Mouse (Mus musculus) lung, embryonic 14.5 days (tissue): ENCODE measurements around the gene Grk1. TPM values are rescaled to one million over a fixed set of nuclear protein-coding genes. Genes with fewer than 3 reads are reported as not detected.
A peak's percentile ranks its signal among the peaks of the same experiment; 100 is the strongest.

ENCODE experiments used
- ATAC-seq: fragments of 200-750 bp; cut with Nextera tagmentation; 2 replicates; pipeline ENCODE4 v1.8.0; 2017; ENCODE audit warnings: mild to moderate bottlenecking, moderate TSS enrichment, moderate library complexity; ENCODE audit not compliant: insufficient read depth
- DNase-seq: peaks from one replicate; pipeline ENCODE4 v3.0.0-alpha.2; 2015
- H3K27ac ChIP-seq: fragments of 300-500 bp; sonication (generic); 2 replicates; pipeline ENCODE4 v1.5.1; 2014; ENCODE audit warnings: low read depth, mild to moderate bottlenecking, moderate library complexity
- H3K27me3 ChIP-seq: fragments of 300-500 bp; sonication (generic); 2 replicates; pipeline ENCODE4 v1.6.1; 2014; ENCODE audit warnings: low read length, control low read depth; ENCODE audit not compliant: insufficient read depth
- H3K36me3 ChIP-seq: fragments of 300-500 bp; sonication (generic); 2 replicates; pipeline ENCODE4 v1.6.1; 2014; ENCODE audit warnings: control low read depth; ENCODE audit not compliant: insufficient read depth
- H3K4me1 ChIP-seq: fragments of 300-500 bp; sonication (generic); 2 replicates; pipeline ENCODE4 v1.6.1; 2014; ENCODE audit warnings: antibody characterized with exemption, control low read depth; ENCODE audit not compliant: insufficient read depth
- H3K4me2 ChIP-seq: fragments of 300-500 bp; sonication (generic); 2 replicates; pipeline ENCODE4 v1.6.1; 2014; ENCODE audit warnings: mild to moderate bottlenecking
- H3K4me3 ChIP-seq: fragments of 300-500 bp; sonication (generic); 2 replicates; pipeline ENCODE4 v1.5.1; 2014; ENCODE audit warnings: low read depth, low read length
- H3K9ac ChIP-seq: fragments of 300-500 bp; sonication (generic); 2 replicates; pipeline ENCODE4 v1.6.1; 2014
- H3K9me3 ChIP-seq: fragments of 300-500 bp; sonication (generic); 2 replicates; pipeline ENCODE4 v1.6.1; 2016; ENCODE audit warnings: low read depth, low read length, control low read depth
- CTCF ChIP-seq: IDR thresholded peaks from 2 replicates; pipeline ENCODE4 v1.5.1; 2016; ENCODE audit warnings: antibody characterized with exemption, low read depth
- WGBS: fragments of 180-500 bp; shearing (Covaris S2); extraction: QIAGEN DNeasy Blood & Tissue Kit; methylation state at CpG from one replicate; pipeline ENCODE4 v1.1.7; 2014; 5-methylcytosine and 5-hydroxymethylcytosine counted together
- polyA plus RNA-seq: library from polyadenylated mRNA; unstranded; fragments of >200 nt; fragmentation: Nextera tagmentation; extraction: Ambion mirVana; gene quantifications from 2 replicates; pipeline ENCODE4 v1.2.1, GENCODE M21; 2014

Gene Grk1
- polyA plus RNA-seq, 1 experiment from 2014 or later, result not detected

DNA sequence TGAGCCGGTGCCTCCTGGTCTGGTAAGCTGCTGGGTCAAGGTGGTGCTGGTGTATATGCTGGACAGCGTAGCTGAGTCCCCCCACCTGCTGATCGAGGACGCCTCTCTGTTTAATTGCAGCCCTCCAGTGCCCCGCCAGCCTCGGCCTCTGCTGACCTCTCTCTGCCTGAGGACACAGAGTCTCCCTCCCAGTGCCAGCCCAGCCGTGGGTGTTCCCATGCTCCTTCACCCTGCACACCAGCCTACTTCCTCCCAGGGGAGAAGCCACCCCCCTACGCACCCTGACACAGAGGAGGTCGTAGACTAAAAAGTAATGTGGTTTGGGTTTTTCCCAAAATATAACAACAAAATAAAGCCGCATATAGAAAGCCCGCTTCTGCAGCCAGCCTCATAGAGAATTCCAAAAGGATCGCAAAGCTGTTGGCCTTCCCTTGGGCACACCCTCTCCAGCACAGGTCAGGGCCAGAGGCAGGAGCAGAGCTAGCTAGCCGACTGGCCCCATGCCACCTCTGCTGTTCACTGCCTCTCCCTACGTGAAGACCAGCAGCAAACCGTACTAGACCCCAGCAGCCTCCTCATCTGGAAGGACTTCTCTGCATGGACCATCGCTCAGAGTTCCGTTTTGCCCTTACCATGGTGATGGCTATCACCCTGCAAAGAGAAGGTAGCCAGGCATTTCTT, 56.3 kb downstream of the Grk1 start:
- TF ChIP-seq CTCF, result no peak

DNA sequence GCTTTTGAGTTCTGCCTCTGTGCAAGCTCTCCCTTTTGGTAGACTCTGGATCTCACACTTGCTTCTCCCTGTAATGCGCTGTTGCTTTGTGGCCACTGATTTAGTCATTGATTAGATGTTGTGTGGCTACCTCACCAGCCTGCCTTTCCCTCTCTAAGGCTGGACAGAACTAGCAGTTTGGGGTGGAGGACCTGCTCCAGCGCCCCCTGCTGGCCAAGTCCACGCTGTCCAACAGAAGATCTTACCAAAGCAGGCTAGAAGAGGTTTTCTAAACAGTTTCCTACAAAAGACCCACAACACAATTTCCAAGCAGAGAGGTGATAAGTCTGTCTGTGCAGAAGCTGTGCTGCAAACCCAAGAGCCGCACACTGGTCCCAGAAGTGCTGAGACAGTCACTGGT, 57.0 kb downstream of the Grk1 start:
- peak; percentile 91 for TF ChIP-seq CTCF
- Histone ChIP-seq H3K9me3 (no peaks in the 10 kb centered on the region), H3K36me3 (no peaks in the 10 kb centered on the region), H3K27ac (no peak overlapping the region), H3K4me1 (peaks cover 4% of the 10 kb centered on the region; the same call in 1 of the 2 replicates), H3K4me2 (no peak overlapping the region), H3K27me3 (no peaks in the 10 kb centered on the region), H3K4me3 (no peak overlapping the region), H3K9ac (no peak overlapping the region)
- DNase-seq (peak; percentile 79), ATAC-seq (peak; percentile 43; the same call in 1 of the 2 replicates)
- 40% methylated on average over 4 of the region's 4 CpGs for WGBS

More for the DNA sequence above, 56.3 kb downstream of the Grk1 start:
- H3K36me3 ChIP-seq, result no peaks in the 10 kb centered on the region
- ATAC-seq (no peak), DNase-seq (no peak)
- H3K27ac ChIP-seq, result no peak overlapping the region
- peaks cover 4% of the 10 kb centered on the region; the same call in 1 of the 2 replicates for H3K4me1 ChIP-seq
- WGBS, result 56% methylated on average over 17 of the region's 17 CpGs
- H3K4me2 ChIP-seq, result no peak overlapping the region
- H3K27me3 ChIP-seq, result no peaks in the 10 kb centered on the region
- no peak overlapping the region for H3K9ac ChIP-seq
- no peaks in the 10 kb centered on the region for H3K9me3 ChIP-seq
- H3K4me3 ChIP-seq, result no peak overlapping the region

DNA sequence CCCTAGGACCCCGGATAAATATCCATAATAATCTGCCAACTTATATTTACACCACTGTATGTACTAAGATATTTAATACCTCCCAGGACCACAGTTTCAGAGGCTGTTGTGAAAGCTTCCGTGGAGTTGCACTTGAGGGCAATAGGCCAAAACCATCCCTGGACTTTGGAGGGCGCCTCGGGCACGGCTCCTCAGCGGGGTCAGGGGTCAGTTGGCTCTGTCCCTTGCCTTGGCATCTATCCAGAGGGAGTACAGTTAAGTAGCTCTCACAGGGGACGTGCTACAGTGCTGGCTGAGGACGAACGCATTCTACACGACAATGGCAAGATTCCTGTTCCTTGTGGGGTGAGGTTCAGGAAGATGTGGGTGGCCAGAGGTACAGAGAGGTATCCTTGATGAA, 57.5 kb downstream of the Grk1 start:
- H3K9ac ChIP-seq, result no peak overlapping the region
- H3K4me3 ChIP-seq, result no peak overlapping the region
- peaks cover 4% of the 10 kb centered on the region; the same call in 1 of the 2 replicates for H3K4me1 ChIP-seq
- H3K4me2 ChIP-seq, result no peak overlapping the region
- DNase-seq (peak; percentile 73), ATAC-seq (no peak)
- H3K9me3 ChIP-seq, result no peaks in the 10 kb centered on the region
- H3K27ac ChIP-seq, result no peak overlapping the region; the same call in 1 of the 2 replicates
- 47% methylated on average over 10 of the region's 10 CpGs for WGBS
- H3K36me3 ChIP-seq, result no peaks in the 10 kb centered on the region
- no peak for TF ChIP-seq CTCF
- no peaks in the 10 kb centered on the region for H3K27me3 ChIP-seq

DNA sequence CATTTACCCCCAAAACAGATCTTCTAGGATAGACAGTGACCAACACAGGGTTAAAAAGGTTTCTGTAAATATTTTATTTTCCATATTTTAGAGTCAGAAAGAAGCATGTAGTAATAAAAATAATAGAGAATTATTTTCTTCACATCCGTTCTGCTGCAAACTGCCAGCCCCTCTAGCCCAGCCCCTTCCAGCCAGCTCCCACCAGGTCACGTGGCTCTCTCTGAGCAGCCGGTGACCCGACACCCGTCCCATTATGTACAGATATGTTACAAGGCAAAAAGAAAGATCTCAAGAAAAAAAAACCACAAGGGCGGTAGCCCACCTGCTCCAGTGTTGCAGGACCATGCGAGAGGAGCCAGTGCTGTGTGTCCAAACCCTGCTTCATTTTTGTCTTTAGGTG, 60.4 kb downstream of the Grk1 start:
- TF ChIP-seq CTCF, result no peak
- H3K9ac ChIP-seq, result no peak overlapping the region
- peaks cover 4% of the 10 kb centered on the region; the same call in 1 of the 2 replicates for H3K4me1 ChIP-seq
- H3K36me3 ChIP-seq, result no peaks in the 10 kb centered on the region
- H3K9me3 ChIP-seq, result no peaks in the 10 kb centered on the region
- H3K4me2 ChIP-seq, result no peak overlapping the region
- WGBS, result 36% methylated on average over 7 of the region's 7 CpGs
- H3K27me3 ChIP-seq, result no peaks in the 10 kb centered on the region
- no peak overlapping the region for H3K4me3 ChIP-seq
- ATAC-seq, result no peak
- H3K27ac ChIP-seq, result no peak overlapping the region
- DNase-seq, result peak; percentile 53

DNA sequence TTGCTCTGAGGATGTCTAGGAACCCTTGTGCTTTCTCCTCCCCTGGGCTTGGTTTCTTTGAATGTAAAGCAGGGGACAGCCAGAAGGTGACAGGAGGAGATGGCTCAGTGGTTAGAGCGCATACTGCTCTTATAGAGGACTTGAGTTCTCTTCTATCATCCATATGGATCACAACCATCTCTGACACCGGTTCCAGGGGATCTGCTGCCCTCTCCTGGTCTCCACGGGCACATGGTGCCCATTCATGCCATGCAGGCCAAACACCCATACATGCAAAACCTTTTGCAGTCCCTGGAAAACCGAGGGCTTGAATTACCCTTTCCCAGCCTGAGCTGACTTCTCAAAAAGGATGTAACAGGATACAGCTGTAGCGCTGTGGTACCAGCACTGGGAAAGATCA, 62.1 kb downstream of the Grk1 start:
- WGBS, result 66% methylated on average over 5 of the region's 5 CpGs
- no peak overlapping the region for H3K4me3 ChIP-seq
- H3K9ac ChIP-seq, result no peak overlapping the region
- no peaks in the 10 kb centered on the region for H3K9me3 ChIP-seq
- ATAC-seq, result no peak
- H3K4me1 ChIP-seq, result peaks cover 4% of the 10 kb centered on the region; the same call in 1 of the 2 replicates
- TF ChIP-seq CTCF, result peak; percentile 52
- no peak overlapping the region for H3K4me2 ChIP-seq
- H3K36me3 ChIP-seq, result no peaks in the 10 kb centered on the region
- H3K27me3 ChIP-seq, result no peaks in the 10 kb centered on the region
- no peak overlapping the region for H3K27ac ChIP-seq
- peak; percentile 16 for DNase-seq

DNA sequence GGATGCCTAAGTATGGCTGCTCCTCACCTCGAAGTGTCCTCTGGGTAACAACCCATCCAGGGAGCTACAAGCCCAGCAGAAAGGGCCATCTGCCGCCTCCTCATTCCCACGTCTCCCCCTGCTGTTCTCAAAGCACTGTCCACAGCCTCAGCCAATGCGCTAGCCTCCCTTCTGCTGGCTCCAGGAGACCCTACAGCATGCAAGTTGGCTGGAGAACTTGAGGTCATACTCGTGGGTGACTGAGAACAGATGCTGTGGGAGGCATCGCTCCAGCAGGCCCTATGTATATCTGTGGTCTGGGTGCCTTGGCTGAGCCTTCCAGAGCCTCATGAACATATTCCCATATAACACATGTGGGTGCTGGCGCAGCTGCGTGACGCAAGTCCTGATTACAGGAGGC, 63.9 kb downstream of the Grk1 start:
- WGBS, result 82% methylated on average over 9 of the region's 9 CpGs
- Histone ChIP-seq H3K9me3 (no peaks in the 10 kb centered on the region), H3K4me3 (no peak overlapping the region), H3K4me1 (peaks cover 4% of the 10 kb centered on the region; the same call in 1 of the 2 replicates), H3K27ac (no peak overlapping the region), H3K9ac (no peak overlapping the region), H3K27me3 (no peaks in the 10 kb centered on the region), H3K4me2 (no peak overlapping the region), H3K36me3 (no peaks in the 10 kb centered on the region)
- peak; percentile 11 for DNase-seq
- no peak for ATAC-seq
- TF ChIP-seq CTCF, result no peak

DNA sequence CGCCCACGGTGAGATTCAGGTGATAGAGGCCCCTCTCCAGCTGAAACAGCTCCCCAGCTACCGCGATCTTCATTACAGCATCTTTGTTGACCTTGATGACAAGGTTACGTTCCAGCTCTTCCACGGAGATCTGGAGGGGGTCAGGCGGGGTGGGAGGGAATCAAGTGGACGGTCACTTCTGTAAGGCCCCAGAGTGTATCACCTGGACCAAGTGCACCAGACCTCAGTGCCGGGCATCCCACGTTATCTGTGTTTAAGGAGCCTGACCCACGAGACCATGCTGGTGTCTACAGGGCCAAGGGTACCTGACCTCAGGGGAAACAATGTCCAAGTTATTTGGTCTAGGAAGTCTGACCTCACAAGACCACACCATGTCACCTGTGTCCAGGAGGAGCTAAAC, 66.6 kb downstream of the Grk1 start:
- Histone ChIP-seq H3K27me3 (no peaks in the 10 kb centered on the region), H3K4me3 (no peak overlapping the region), H3K9ac (no peak overlapping the region), H3K9me3 (no peaks in the 10 kb centered on the region), H3K4me2 (no peak overlapping the region), H3K27ac (no peak overlapping the region), H3K4me1 (no peaks in the 10 kb centered on the region), H3K36me3 (peaks cover 5% of the 10 kb centered on the region; the same call in 1 of the 2 replicates)
- no peak for TF ChIP-seq CTCF
- DNase-seq (no peak), ATAC-seq (no peak)
- WGBS, result 65% methylated on average over 11 of the region's 11 CpGs

Other genes with a start within 250 kb of the Grk1 start
- 309 and 315 TPM in 2 replicates for gene Lamp1, start 245.9 kb upstream of the Grk1 start, polyA plus RNA-seq
- 4.8 and 5.6 TPM in 2 replicates for gene Grtp1, start 204.5 kb upstream of the Grk1 start, polyA plus RNA-seq
- 1.6 TPM in 1 of 2 replicates, not detected in the other for gene Adprhl1, start 150.9 kb upstream of the Grk1 start, polyA plus RNA-seq
- 26.2 TPM in 2 replicates for gene Dcun1d2, start 117.0 kb upstream of the Grk1 start, polyA plus RNA-seq
- 36.8 and 44.0 TPM in 2 replicates for gene Tmco3, start 116.9 kb upstream of the Grk1 start, polyA plus RNA-seq
- 216 and 219 TPM in 2 replicates for gene Tfdp1, start 66.3 kb upstream of the Grk1 start, polyA plus RNA-seq
- not detected in 2 replicates for gene Atp4b, start 8.3 kb upstream of the Grk1 start, polyA plus RNA-seq
- 0.59 and 0.95 TPM in 2 replicates for gene Tmem255b, start 30.1 kb downstream of the Grk1 start, polyA plus RNA-seq
- gene Gas6, start 89.4 kb downstream of the Grk1 start, polyA plus RNA-seq, result 43.5 and 47.1 TPM in 2 replicates
- gene 1700029H14Rik, start 157.4 kb downstream of the Grk1 start, polyA plus RNA-seq, result not detected in 2 replicates